Mouse (Mus musculus): Measurements from ENCODE around the gene Mrgpra2a.
"Not testable (repeated sequence)": the region's sequence is repeated elsewhere in the genome, so short reads cannot be mapped to it uniquely, and the experiment has no call there.

GRCm38 (mm10) chr7:47483181-47483580, 31.2 kb upstream of the Mrgpra2a start:
- not testable (repeated sequence) for TF ChIP-seq GATA1 (IDR thresholded peaks at IDR 0.05; ENCODE audit: borderline replicate concordance, low read length); FLI1 (IDR thresholded peaks at IDR 0.05; ENCODE audit: low read length)
